Mouse (Mus musculus): ENCODE results near the gene Gp1ba.

- TF ChIP-seq CTCF (IDR thresholded peaks at IDR 0.05; ENCODE audit: low read depth) (no peak), EP300 (IDR thresholded peaks at IDR 0.05; ENCODE audit: low read depth) (no peak)
These were observed 42.8 kb upstream of the Gp1ba start for GRCm38 (mm10) chr11:70596094-70596493.

All from liver, embryonic 14.5 days (tissue).